Mouse (Mus musculus): ENCODE results near the gene Pdlim4.

GRCm38 (mm10) chr11:54054257-54054656 lies 14.6 kb downstream of the Pdlim4 start:
- TF ChIP-seq CTCF (IDR thresholded peaks at IDR 0.05; ENCODE audit: extremely low read depth, insufficient read depth, insufficient read length, insufficient replicate concordance), result peak; percentile 17; the same call in 1 of the 2 replicates
- no peak for TF ChIP-seq POLR2A (IDR thresholded peaks at IDR 0.05; ENCODE audit: low read depth, low read length)

All from spleen, adult 2 months (tissue).